In the genomic region with DNA sequence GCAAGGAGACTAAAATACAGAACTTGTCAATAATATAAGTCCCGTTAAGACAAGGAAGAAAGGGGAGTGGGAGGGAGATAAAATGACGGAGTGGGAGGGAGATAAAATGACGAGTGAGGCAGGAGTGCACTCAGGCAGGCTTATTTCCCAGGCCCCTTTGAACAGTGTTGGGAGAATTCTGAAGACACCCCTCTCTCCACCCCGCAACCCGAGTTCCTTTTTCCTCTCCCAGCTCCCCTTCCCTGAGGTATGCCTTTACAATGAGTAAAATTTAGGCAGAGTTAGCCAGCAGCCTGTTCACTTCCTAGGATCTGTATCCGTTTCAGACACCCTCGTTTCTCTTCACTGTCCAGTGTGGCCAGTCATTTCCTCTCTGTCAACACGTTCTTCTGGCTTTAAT, we compare ENCODE assay signal across 9 mouse cellular contexts.
DNase-seq lines count a peak whose midpoint lies in the region; ATAC-seq and TF ChIP-seq lines count a peak whose summit lies in the region.
"Had no signal": no experiment of that assay in that cellular context is flagged by ENCODE, and none has a peak within 500 bp of the region (broad histone marks: within the 10 kb centered on the region; RNA-seq: fewer than 3 reads in every experiment).

No protein-coding gene starts in this region.

- TF ChIP-seq CTCF in layer of hippocampus, adult 2 months (conservative IDR thresholded peaks at IDR 0.05), result no peak
- no peak for TF ChIP-seq CTCF in midbrain, postnatal 0 days (IDR thresholded peaks at IDR 0.05)

- peaks cover 20% of the 10 kb centered on the region for H3K4me1 ChIP-seq in hindbrain, embryonic 14.5 days (replicated peaks; ENCODE audit: control insufficient read depth, insufficient read depth, low read length)
- H3K4me1 ChIP-seq in midbrain, postnatal 0 days (ENCODE audit: insufficient read depth, low read length), result peaks cover 6% of the 10 kb centered on the region; the same call in 1 of the 2 replicates

- H3K27me3 ChIP-seq in hindbrain, embryonic 14.5 days (ENCODE audit: control insufficient read depth, insufficient read depth, low read length), result no peaks in the 10 kb centered on the region
- H3K27me3 ChIP-seq in midbrain, postnatal 0 days (ENCODE audit: insufficient read depth, low read length), result no peaks in the 10 kb centered on the region

- DNase-seq in embryo, embryonic 10.5 days (ENCODE audit: low spot score), result peak; percentile 28
- no peak for DNase-seq in embryo, embryonic 10 days (ENCODE audit: low spot score)
- DNase-seq in layer of hippocampus, adult 2 months (ENCODE audit: low spot score in 2 of 2), result no peak
- DNase-seq in layer of hippocampus, postnatal 10 days (ENCODE audit: low spot score in 2 of 2), result no peak
- DNase-seq in hindbrain, embryonic 14.5 days (ENCODE audit: low spot score), result no peak
- no peak for DNase-seq in midbrain, postnatal 0 days (ENCODE audit: low spot score)
- no peak for DNase-seq in frontal cortex, adult 2 months (ENCODE audit: extremely low spot score in 1 of 2, low spot score in 1 of 2)
- no peak for DNase-seq in adrenal gland, postnatal 14 days
- DNase-seq: gastrocnemius, postnatal 36 days had no signal

- peak overlapping the region; percentile 52 for H3K4me2 ChIP-seq in hindbrain, embryonic 14.5 days (replicated peaks)
- peak overlapping the region; percentile 51; the same call in 1 of the 2 replicates for H3K4me2 ChIP-seq in midbrain, postnatal 0 days (ENCODE audit: low read depth, low read length, poor library complexity, severe bottlenecking)

- 8% methylated on average over 8 of the region's 8 CpGs for WGBS in hindbrain, embryonic 14.5 days
- WGBS in midbrain, postnatal 0 days, result 19% methylated on average over 8 of the region's 8 CpGs

- H3K36me3 ChIP-seq in hindbrain, embryonic 14.5 days (replicated peaks; ENCODE audit: control insufficient read depth, insufficient read depth), result no peaks in the 10 kb centered on the region
- no peaks in the 10 kb centered on the region for H3K36me3 ChIP-seq in midbrain, postnatal 0 days (ENCODE audit: insufficient read depth, low read length)

- H3K9ac ChIP-seq in hindbrain, embryonic 14.5 days, result peak overlapping the region; percentile 48; the same call in 1 of the 2 replicates
- H3K9ac ChIP-seq in midbrain, postnatal 0 days (replicated peaks; ENCODE audit: low read length, poor library complexity, severe bottlenecking), result no peak overlapping the region

- H3K9me3 ChIP-seq in hindbrain, embryonic 14.5 days (ENCODE audit: control insufficient read depth, low read length), result no peaks in the 10 kb centered on the region
- no peaks in the 10 kb centered on the region for H3K9me3 ChIP-seq in midbrain, postnatal 0 days (ENCODE audit: low read length)

- no peak overlapping the region for H3K27ac ChIP-seq in layer of hippocampus, adult 2 months
- H3K27ac ChIP-seq in hindbrain, embryonic 14.5 days, result no peak overlapping the region
- H3K27ac ChIP-seq in midbrain, postnatal 0 days (ENCODE audit: low read depth, low read length), result no peak overlapping the region

- peak overlapping the region; percentile 26; the same call in 1 of the 2 replicates for H3K4me3 ChIP-seq in layer of hippocampus, adult 2 months
- H3K4me3 ChIP-seq in hindbrain, embryonic 14.5 days (replicated peaks; ENCODE audit: low read length), result no peak overlapping the region; the same call in 1 of the 2 replicates
- no peak overlapping the region for H3K4me3 ChIP-seq in midbrain, postnatal 0 days (ENCODE audit: low read depth, low read length)

- ATAC-seq in hindbrain, embryonic 14.5 days (ENCODE audit: low FRiP score), result no peak
- no peak for ATAC-seq in midbrain, postnatal 0 days (ENCODE audit: low FRiP score)
